Mouse (Mus musculus) limb, embryonic 11.5 days (tissue): ENCODE data around the gene Dph1. TPM values are rescaled to one million over a fixed set of nuclear protein-coding genes. Genes with fewer than 3 reads are reported as not detected.

Experiments
- ATAC-seq: fragments of 200-750 bp; cut with Nextera tagmentation; 2 replicates; pipeline ENCODE4 v1.8.0; 2017; ENCODE audit warnings: low read depth; ENCODE audit not compliant: insufficient number of reproducible peaks, low FRiP score, low TSS enrichment
- DNase-seq: peaks from one replicate; pipeline ENCODE4 v3.0.0-alpha.2; 2015; ENCODE audit warnings: low spot score
- H3K27ac ChIP-seq: fragments of 300-500 bp; sonication (generic); replicated peaks from 2 replicates; pipeline ENCODE4 v1.5.1; 2014; ENCODE audit warnings: low read depth, mild to moderate bottlenecking, low read length
- H3K27me3 ChIP-seq: fragments of 300-500 bp; sonication (generic); 2 replicates; pipeline ENCODE4 v1.6.1; 2014; ENCODE audit warnings: mild to moderate bottlenecking, low read length, mixed read lengths; ENCODE audit not compliant: control insufficient read depth, insufficient read depth
- H3K36me3 ChIP-seq: fragments of 300-500 bp; sonication (generic); 2 replicates; pipeline ENCODE4 v1.6.1; 2014; ENCODE audit warnings: mild to moderate bottlenecking, low read length, moderate library complexity, mixed read lengths; ENCODE audit not compliant: control insufficient read depth, insufficient read depth
- H3K4me1 ChIP-seq: fragments of 300-500 bp; sonication (generic); 2 replicates; pipeline ENCODE4 v1.6.1; 2014; ENCODE audit warnings: low read length, mixed read lengths; ENCODE audit not compliant: control insufficient read depth, insufficient read depth
- H3K4me2 ChIP-seq: fragments of 300-500 bp; sonication (generic); 2 replicates; pipeline ENCODE4 v1.6.1; 2014; ENCODE audit warnings: low read depth, mild to moderate bottlenecking, moderate library complexity; ENCODE audit not compliant: severe bottlenecking
- H3K4me3 ChIP-seq: fragments of 300-500 bp; sonication (generic); 2 replicates; pipeline ENCODE4 v1.5.1; 2014; ENCODE audit warnings: low read depth, low read length
- H3K9ac ChIP-seq: fragments of 300-500 bp; sonication (generic); 2 replicates; pipeline ENCODE4 v1.6.1; 2014; ENCODE audit warnings: mild to moderate bottlenecking, low read length
- H3K9me3 ChIP-seq: fragments of 300-500 bp; sonication (generic); 2 replicates; pipeline ENCODE4 v1.6.1; 2016; ENCODE audit warnings: low read length; ENCODE audit not compliant: control insufficient read depth
- WGBS: fragments of 180-500 bp; shearing (Covaris S2); extraction: QIAGEN DNeasy Blood & Tissue Kit; methylation state at CpG from one replicate; pipeline ENCODE4 v1.1.7; 2014; 5-methylcytosine and 5-hydroxymethylcytosine counted together
- polyA plus RNA-seq: library from polyadenylated mRNA; unstranded; fragments of >200 nt; fragmentation: Nextera tagmentation; extraction: Ambion mirVana; gene quantifications from 2 replicates; pipeline ENCODE4 v1.2.1, GENCODE M21; 2014

Gene Dph1
- polyA plus RNA-seq, 1 experiment from 2014 or later, result 25.5 TPM

DNA sequence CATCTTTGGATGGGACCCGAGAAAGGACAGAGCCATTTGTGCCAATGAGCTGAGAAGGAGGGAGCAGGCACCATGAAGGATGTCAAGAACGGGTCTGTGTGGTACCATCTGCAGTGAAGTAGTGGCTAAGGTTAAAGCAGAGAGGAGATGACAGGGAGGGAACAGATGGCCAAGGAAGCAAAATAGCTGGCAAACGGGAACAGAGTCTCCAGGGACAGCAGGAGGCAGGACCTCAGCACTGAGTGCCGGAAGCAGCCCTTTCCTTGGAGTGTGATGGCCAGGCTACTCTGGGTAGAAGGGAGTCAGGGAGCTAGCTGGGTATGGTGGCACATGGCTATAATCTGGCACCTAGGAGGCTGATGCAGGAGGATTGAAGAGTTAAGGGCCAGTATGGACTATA lies 7.8 kb upstream of the Dph1 start:
- DNase-seq (no peak), ATAC-seq (no peak)
- no peak overlapping the region for H3K4me3 ChIP-seq
- no peak overlapping the region for H3K9ac ChIP-seq
- H3K9me3 ChIP-seq, result no peaks in the 10 kb centered on the region
- no peak overlapping the region for H3K27ac ChIP-seq
- 65% methylated on average over 4 of the region's 4 CpGs for WGBS
- H3K36me3 ChIP-seq, result no peaks in the 10 kb centered on the region
- H3K4me2 ChIP-seq, result no peak overlapping the region
- H3K4me1 ChIP-seq, result peaks cover 11% of the 10 kb centered on the region
- H3K27me3 ChIP-seq, result peaks cover 23% of the 10 kb centered on the region

- H3K4me3 ChIP-seq, result no peak overlapping the region
- DNase-seq, result no peak
- H3K27me3 ChIP-seq, result peaks cover 32% of the 10 kb centered on the region
- ATAC-seq, result no peak
- peaks cover 18% of the 10 kb centered on the region for H3K4me1 ChIP-seq
- no peak overlapping the region for H3K4me2 ChIP-seq
- H3K27ac ChIP-seq, result no peak overlapping the region
- no peak overlapping the region for H3K9ac ChIP-seq
- H3K9me3 ChIP-seq, result no peaks in the 10 kb centered on the region
- WGBS, result 39% methylated on average over 7 of the region's 7 CpGs
- H3K36me3 ChIP-seq, result no peaks in the 10 kb centered on the region
Observed at GRCm38 (mm10) chr11:75197956-75198355, 6.9 kb upstream of the Dph1 start.

GRCm38 (mm10) chr11:75196131-75196530 lies 5.1 kb upstream of the Dph1 start:
- no peak overlapping the region for H3K27ac ChIP-seq
- no peak for ATAC-seq
- no peaks in the 10 kb centered on the region for H3K9me3 ChIP-seq
- no peak for DNase-seq
- no peak overlapping the region for H3K4me3 ChIP-seq
- no peak overlapping the region for H3K4me2 ChIP-seq
- 49% methylated on average over 6 of the region's 6 CpGs for WGBS
- H3K9ac ChIP-seq, result no peak overlapping the region
- peaks cover 41% of the 10 kb centered on the region for H3K27me3 ChIP-seq
- H3K36me3 ChIP-seq, result no peaks in the 10 kb centered on the region
- peaks cover 19% of the 10 kb centered on the region for H3K4me1 ChIP-seq

- Histone ChIP-seq H3K9me3 (no peaks in the 10 kb centered on the region), H3K27ac (no peak overlapping the region), H3K4me1 (peaks cover 24% of the 10 kb centered on the region), H3K4me2 (peak overlapping the region; percentile 60), H3K36me3 (no peaks in the 10 kb centered on the region), H3K27me3 (peaks cover 42% of the 10 kb centered on the region), H3K9ac (peak overlapping the region; percentile 4), H3K4me3 (peak overlapping the region; percentile 44)
- under 1% methylated on average over 39 of the region's 39 CpGs for WGBS
- DNase-seq (peak; percentile 83), ATAC-seq (0 out of 2 replicates have a peak, but pooled peaks have one; percentile 19)
Observed at GRCm38 (mm10) chr11:75194850-75195461, 3.9 kb upstream of the Dph1 start.

DNA sequence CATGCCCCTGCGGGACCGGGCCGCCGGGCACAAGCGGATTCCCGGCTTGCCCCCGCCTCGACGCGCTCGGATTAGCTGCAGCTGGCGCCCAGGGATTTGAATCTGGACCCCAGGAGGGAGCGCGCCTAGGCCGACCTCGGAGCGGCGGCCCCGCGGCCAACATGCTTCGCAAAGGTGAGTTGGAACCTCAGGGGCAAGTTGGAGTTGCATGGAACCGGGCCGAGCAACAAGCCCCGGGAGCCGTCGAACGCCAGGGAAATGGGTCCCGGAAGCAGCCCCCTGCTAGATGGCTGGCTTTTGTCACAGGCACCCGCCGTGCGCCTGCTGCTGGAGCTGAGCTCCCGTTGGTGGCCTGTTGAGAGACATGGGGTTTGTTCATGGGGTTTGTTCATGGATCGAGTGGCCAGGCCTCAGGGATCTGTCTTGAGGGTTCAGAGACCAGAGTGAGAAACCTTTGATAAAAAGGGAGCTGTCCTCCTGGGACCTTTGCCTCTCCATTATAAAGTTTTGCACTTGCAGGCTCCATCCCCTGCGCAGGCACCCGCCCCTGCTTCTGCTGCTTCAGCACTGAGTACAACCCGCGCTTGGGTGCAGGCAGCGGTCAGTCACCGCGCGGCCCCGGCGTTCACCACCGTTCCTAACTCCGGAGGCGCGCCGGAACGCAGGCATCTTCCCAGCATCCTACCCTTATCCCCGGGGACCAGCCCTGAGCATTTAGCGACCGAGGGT lies 3.2 kb upstream of the Dph1 start:
- Histone ChIP-seq H3K9ac (peak overlapping the region; percentile 45), H3K27me3 (peaks cover 42% of the 10 kb centered on the region), H3K4me2 (peak overlapping the region; percentile 60), H3K4me1 (peaks cover 29% of the 10 kb centered on the region), H3K27ac (no peak overlapping the region), H3K9me3 (no peaks in the 10 kb centered on the region), H3K36me3 (no peaks in the 10 kb centered on the region), H3K4me3 (peak overlapping the region; percentile 44)
- ATAC-seq (no peak), DNase-seq (peak; percentile 68)
- WGBS, result under 1% methylated on average over 52 of the region's 52 CpGs

DNA sequence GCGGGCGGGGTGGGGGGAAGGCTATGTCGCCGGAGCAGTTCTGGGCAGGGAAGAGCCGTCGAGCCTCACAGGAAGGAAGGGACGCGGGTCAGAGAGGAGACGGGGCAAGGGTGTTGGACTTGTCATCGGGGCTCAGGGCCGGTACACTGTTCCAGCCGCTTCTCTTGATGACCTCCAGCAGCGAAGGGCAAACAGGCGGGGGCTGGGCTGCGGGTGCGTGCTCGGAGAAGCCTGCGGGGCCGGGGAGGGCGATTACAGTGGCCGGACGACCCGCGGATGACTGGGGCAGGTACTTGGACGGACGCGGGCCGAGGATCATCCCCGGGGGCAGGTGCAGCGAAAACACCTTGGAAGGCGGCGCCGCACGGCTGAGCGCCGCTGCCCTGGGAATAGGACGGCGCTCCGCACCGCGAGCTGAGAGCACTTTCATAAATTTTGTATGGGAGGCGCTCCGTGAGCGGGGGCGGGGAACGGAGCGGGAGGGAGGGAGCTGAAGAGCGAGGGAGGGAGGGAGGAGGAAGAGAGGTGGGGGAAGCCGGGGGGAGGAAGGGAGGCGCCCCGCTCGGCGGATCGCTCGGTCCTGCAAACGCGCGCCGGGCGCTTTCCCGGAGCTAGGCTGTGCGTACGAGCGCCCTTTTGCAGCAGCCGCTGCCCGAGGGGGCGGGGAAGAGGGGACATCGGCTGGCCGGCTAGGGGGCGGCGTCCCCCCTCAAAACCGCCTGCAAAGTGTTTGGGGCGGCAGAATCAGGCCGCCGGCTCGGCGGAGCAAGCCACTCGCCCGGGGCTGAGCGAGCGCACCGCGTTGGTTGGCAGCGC lies 2.4 kb upstream of the Dph1 start, which contains the start of gene Rtn4rl1:
Rtn4rl1 (plus strand) TSS at position 528 of the 816 bp plus-strand sequence.
- ATAC-seq, result no peak
- peak within 1 kb of the TSS; percentile 45 for H3K9ac ChIP-seq
- no peaks in the 10 kb centered on the region for H3K9me3 ChIP-seq
- DNase-seq, result peak; percentile 59
- H3K4me3 ChIP-seq, result peak within 1 kb of the TSS; percentile 44
- no peaks in the 10 kb centered on the region for H3K36me3 ChIP-seq
- under 1% methylated on average over 64 of the region's 84 CpGs for WGBS
- peak within 1 kb of the TSS; percentile 60 for H3K4me2 ChIP-seq
- H3K27ac ChIP-seq, result no peak within 1 kb of the TSS
- peaks cover 29% of the 10 kb centered on the region for H3K4me1 ChIP-seq
- peaks cover 42% of the 10 kb centered on the region for H3K27me3 ChIP-seq

GRCm38 (mm10) chr11:75192336-75193214 lies 1.5 kb upstream of the Dph1 start:
- peak; percentile 41 for ATAC-seq
- Histone ChIP-seq H3K4me1 (peaks cover 29% of the 10 kb centered on the region), H3K4me3 (peak overlapping the region; percentile 44), H3K27ac (no peak overlapping the region), H3K9ac (no peak overlapping the region), H3K36me3 (no peaks in the 10 kb centered on the region), H3K27me3 (peaks cover 42% of the 10 kb centered on the region), H3K4me2 (peak overlapping the region; percentile 60), H3K9me3 (no peaks in the 10 kb centered on the region)
- DNase-seq, result peak; percentile 85
- 23% methylated on average over 13 of the region's 13 CpGs for WGBS
